Mouse (Mus musculus): ENCODE measurements around the gene Gm20388.

GRCm38 (mm10) chr8:122622727-122623126 is 2712.1 kb downstream of the Gm20388 start, which contains the start of gene Pabpn1l:
- TF ChIP-seq ZNF384 (IDR thresholded peaks at IDR 0.05; ENCODE audit: low read depth, low read length) (no peak), MAFK (IDR thresholded peaks at IDR 0.05; ENCODE audit: insufficient read depth, low read depth, low read length) (no peak), HCFC1 (IDR thresholded peaks at IDR 0.05; ENCODE audit: borderline replicate concordance, insufficient read depth, low read length) (no peak), CHD2 (IDR thresholded peaks at IDR 0.05; ENCODE audit: low read depth, low read length) (no peak)
